Mouse (Mus musculus): ENCODE measurements around the gene Ddt.

- TF ChIP-seq POLR2A (IDR thresholded peaks at IDR 0.05; ENCODE audit: low read depth, low read length) (no peak), CTCF (IDR thresholded peaks at IDR 0.05; ENCODE audit: extremely low read depth, insufficient read depth, insufficient read length, insufficient replicate concordance) (no peak)
Measured at GRCm38 (mm10) chr10:75796731-75797516, 23.7 kb upstream of the Ddt start.

Data from spleen, adult 2 months (tissue).